Mouse (Mus musculus) CH12.LX (cell line): ENCODE measurements around the gene Tbc1d2b. TPM values are rescaled to one million over a fixed set of nuclear protein-coding genes. Genes with fewer than 3 reads are reported as not detected.

Experiments used
- DNase-seq: peaks from one replicate; pipeline ENCODE4 v3.0.0-alpha.2; 2013; ENCODE audit errors: extremely low read depth
- H3K27ac ChIP-seq: 2 replicates; pipeline ENCODE4 v1.5.1; 2012; ENCODE audit warnings: low read depth, mild to moderate bottlenecking, control low read depth, moderate library complexity; ENCODE audit not compliant: insufficient read depth
- H3K27me3 ChIP-seq: replicated peaks from 2 replicates; pipeline ENCODE3; 2012; ENCODE audit warnings: inconsistent platforms
- H3K36me3 ChIP-seq, 2 experiments: replicated peaks in 1 of 2; 2 replicates each; pipeline versions ENCODE3 to v1.6.1; 2012; ENCODE audit warnings: inconsistent platforms in 1 of 2, low read length in 1 of 2, mild to moderate bottlenecking in 1 of 2, mixed read lengths in 1 of 2, moderate library complexity in 1 of 2; ENCODE audit not compliant: control insufficient read depth in 1 of 2, insufficient read depth in 1 of 2
- H3K4me1 ChIP-seq, 2 experiments: 2 replicates each; pipeline ENCODE4 v1.6.1; 2012; ENCODE audit warnings: inconsistent platforms in 1 of 2, moderate library complexity in 1 of 2; ENCODE audit not compliant: insufficient read depth in 2 of 2, control insufficient read depth in 1 of 2
- H3K4me2 ChIP-seq: 2 replicates; pipeline ENCODE4 v1.6.1; 2012; ENCODE audit warnings: low read depth, mild to moderate bottlenecking, control low read depth; ENCODE audit not compliant: poor library complexity, insufficient read depth, severe bottlenecking
- H3K4me3 ChIP-seq, 3 experiments: fragments of 150-350 bp in 1 of 3; sonication (generic) in 1 of 3; replicated peaks in 1 of 3; 2 replicates each; pipeline versions ENCODE3 to v1.5.1; 2011 to 2012; ENCODE audit warnings: low read depth in 2 of 3, low read length in 2 of 3, mild to moderate bottlenecking in 2 of 3, moderate library complexity in 2 of 3, control low read depth in 1 of 3, improper control_type of control experiment in 1 of 3, inconsistent platforms in 1 of 3, mixed read lengths in 1 of 3; ENCODE audit not compliant: poor library complexity in 1 of 3
- H3K79me2 ChIP-seq: replicated peaks from 2 replicates; pipeline ENCODE4 v1.6.1; 2012; ENCODE audit warnings: mild to moderate bottlenecking, moderate library complexity; ENCODE audit not compliant: control insufficient read depth, poor library complexity, insufficient read depth, severe bottlenecking; ENCODE audit errors: extremely low read depth
- H3K9ac ChIP-seq: 2 replicates; pipeline ENCODE4 v1.6.1; 2012; ENCODE audit warnings: low read depth, mild to moderate bottlenecking, control low read depth, moderate library complexity; ENCODE audit not compliant: insufficient read depth
- H3K9me3 ChIP-seq: replicated peaks from 2 replicates; pipeline ENCODE3; 2012; ENCODE audit warnings: low read length, inconsistent platforms, mixed read lengths
- BHLHE40 ChIP-seq: IDR thresholded peaks from 2 replicates; pipeline ENCODE4 v1.6.1; 2011; ENCODE audit warnings: mild to moderate bottlenecking, low read depth, low read length, improper control_type of control experiment
- CHD1 ChIP-seq: IDR thresholded peaks from 2 replicates; pipeline ENCODE4 v1.6.1; 2012; ENCODE audit warnings: low read depth, low read length, improper control_type of control experiment, inconsistent platforms
- CHD2 ChIP-seq: IDR thresholded peaks from 2 replicates; pipeline ENCODE4 v1.6.1; 2011; ENCODE audit warnings: low read length, improper control_type of control experiment
- CTCF ChIP-seq, 2 experiments: IDR thresholded peaks in 1 of 2; conservative IDR thresholded peaks in 1 of 2; 2 replicates each; pipeline ENCODE4 v1.5.1; 2011 to 2012; ENCODE audit warnings: low read depth in 2 of 2, low read length in 2 of 2, improper control_type of control experiment in 1 of 2, inconsistent platforms in 1 of 2, mild to moderate bottlenecking in 1 of 2, moderate library complexity in 1 of 2
- ELF1 ChIP-seq: IDR thresholded peaks from 2 replicates; pipeline ENCODE4 v1.6.1; 2014; ENCODE audit warnings: low read depth, mild to moderate bottlenecking, inconsistent platforms, low read length, improper control_type of control experiment
- EP300 ChIP-seq: IDR thresholded peaks from 2 replicates; pipeline ENCODE4 v1.6.1; 2011; ENCODE audit warnings: low read length, improper control_type of control experiment
- ETS1 ChIP-seq: conservative IDR thresholded peaks from 2 replicates; pipeline ENCODE4 v1.6.1; 2012; ENCODE audit warnings: low read depth, mild to moderate bottlenecking, inconsistent platforms, low read length, improper control_type of control experiment, moderate library complexity
- GABPA ChIP-seq: IDR thresholded peaks from 2 replicates; pipeline ENCODE4 v1.6.1; 2012; ENCODE audit warnings: low read depth, low read length, improper control_type of control experiment, inconsistent platforms; ENCODE audit not compliant: insufficient replicate concordance
- HCFC1 ChIP-seq: IDR thresholded peaks from 2 replicates; pipeline ENCODE4 v1.6.1; 2012; ENCODE audit warnings: low read depth, mild to moderate bottlenecking, inconsistent platforms, low read length, improper control_type of control experiment
- JUN ChIP-seq: IDR thresholded peaks from 2 replicates; pipeline ENCODE4 v1.6.1; 2011; ENCODE audit warnings: low read depth, mild to moderate bottlenecking, low read length, improper control_type of control experiment, moderate library complexity; ENCODE audit not compliant: insufficient read depth
- JUND ChIP-seq: conservative IDR thresholded peaks from 2 replicates; pipeline ENCODE4 v1.6.1; 2011; ENCODE audit warnings: low read depth, low read length, improper control_type of control experiment
- MAFK ChIP-seq: IDR thresholded peaks from 2 replicates; pipeline ENCODE4 v1.6.1; 2011; ENCODE audit warnings: low read length, improper control_type of control experiment; ENCODE audit not compliant: insufficient replicate concordance
- MAZ ChIP-seq: IDR thresholded peaks from 2 replicates; pipeline ENCODE4 v1.6.1; 2012; ENCODE audit warnings: low read depth, mild to moderate bottlenecking, inconsistent platforms, low read length, improper control_type of control experiment, moderate library complexity
- MXI1 ChIP-seq: IDR thresholded peaks from 2 replicates; pipeline ENCODE4 v1.6.1; 2011; ENCODE audit warnings: mild to moderate bottlenecking, low read depth, low read length, improper control_type of control experiment
- NELFE ChIP-seq: IDR thresholded peaks from 2 replicates; pipeline ENCODE4 v1.6.1; 2011; ENCODE audit warnings: low read depth, low read length, improper control_type of control experiment
- NRF1 ChIP-seq: IDR thresholded peaks from 2 replicates; pipeline ENCODE4 v1.6.1; 2014; ENCODE audit warnings: low read depth, mild to moderate bottlenecking, inconsistent platforms, low read length, improper control_type of control experiment, moderate library complexity
- PAX5 ChIP-seq: IDR thresholded peaks from 2 replicates; pipeline ENCODE4 v1.6.1; 2012; ENCODE audit warnings: low read length, inconsistent platforms, mixed read lengths
- POLR2A ChIP-seq: IDR thresholded peaks from 2 replicates; pipeline ENCODE4 v1.6.1; 2011; ENCODE audit warnings: low read depth, mild to moderate bottlenecking, improper control_type of control experiment, low read length
- POLR2AphosphoS2 ChIP-seq: IDR thresholded peaks from 2 replicates; pipeline ENCODE4 v1.6.1; 2011; ENCODE audit warnings: low read depth, low read length, improper control_type of control experiment
- RAD21 ChIP-seq: IDR thresholded peaks from 2 replicates; pipeline ENCODE4 v1.6.1; 2011; ENCODE audit warnings: low read depth, mild to moderate bottlenecking, low read length, improper control_type of control experiment, moderate library complexity
- SIN3A ChIP-seq: IDR thresholded peaks from 2 replicates; pipeline ENCODE4 v1.6.1; 2012; ENCODE audit warnings: low read length, improper control_type of control experiment, inconsistent platforms
- TBP ChIP-seq: conservative IDR thresholded peaks from 2 replicates; pipeline ENCODE4 v1.6.1; 2011; ENCODE audit warnings: low read depth, low read length, improper control_type of control experiment
- TCF12 ChIP-seq: IDR thresholded peaks from 2 replicates; pipeline ENCODE4 v1.6.1; 2014; ENCODE audit warnings: low read depth, mild to moderate bottlenecking, inconsistent platforms, low read length, improper control_type of control experiment
- USF1 ChIP-seq: IDR thresholded peaks from 2 replicates; pipeline ENCODE4 v1.6.1; 2014; ENCODE audit warnings: low read depth, mild to moderate bottlenecking, inconsistent platforms, low read length, improper control_type of control experiment
- ZC3H11A ChIP-seq: IDR thresholded peaks from 2 replicates; pipeline ENCODE4 v1.6.1; 2012; ENCODE audit warnings: low read depth, mild to moderate bottlenecking, inconsistent platforms, low read length, improper control_type of control experiment
- ZMIZ1 ChIP-seq: IDR thresholded peaks from 2 replicates; pipeline ENCODE4 v1.6.1; 2012; ENCODE audit warnings: low read depth, mild to moderate bottlenecking, inconsistent platforms, low read length, improper control_type of control experiment
- dilution Hi-C: fragments of 300-500 bp; cut with MboI; formaldehyde crosslinking; loops from 2 replicates; pipeline ENCODE4 v1.14.3; 2020; ENCODE audit warnings: low sequenced_read_pairs; ENCODE audit not compliant: extremely low pct_unique_long_range_greater_than_20kb, extremely low pct_ligation_motif_present
- in situ Hi-C: fragments of 300-500 bp; cut with MboI; formaldehyde crosslinking; loops from 3 replicates; pipeline ENCODE4 v1.14.3; 2019; ENCODE audit warnings: low sequenced_read_pairs, low pct_ligation_motif_present, low pct_unique_long_range_greater_than_20kb, mixed read lengths
- polyA plus RNA-seq: library from polyadenylated mRNA; unstranded; fragments of >175 nt; gene quantifications from 2 replicates; pipeline ENCODE4 v1.2.1, GENCODE M21; 2012; ENCODE audit warnings: low read depth; ENCODE audit not compliant: insufficient read length
- total RNA-seq, 2 experiments: library from RNA; depleted of rRNA; stranded (reverse); fragments of 300-350 nt in 1 of 2; fragments of >200 nt in 1 of 2; gene quantifications; 2 replicates each; pipeline ENCODE4 v1.2.3; 2012 to 2014

Gene Tbc1d2b
- total and polyA plus RNA-seq, 3 experiments: 0.60 to 1.3 (median 0.76) TPM

GRCm38 (mm10) chr9:90244301-90245151 is 26.1 kb downstream of the Tbc1d2b start:
- Histone ChIP-seq H3K36me3 (no peaks in the 10 kb centered on the region), H3K4me3 (no peak overlapping the region), H3K27ac (no peak overlapping the region), H3K27me3 (no peaks in the 10 kb centered on the region), H3K4me1 (peaks cover 2 to 20% of the 10 kb centered on the region in 2 experiments; a peak in 3 of 4 replicates), H3K9ac (no peak overlapping the region), H3K9me3 (no peaks in the 10 kb centered on the region), H3K4me2 (no peak overlapping the region), H3K79me2 (no peaks in the 10 kb centered on the region)
- dilution Hi-C loops: no loop called here
- in situ Hi-C loops: no loop called here
- TF ChIP-seq GABPA: no peak
- DNase-seq: no peak

- H3K4me1 ChIP-seq: peaks cover 2 to 15% of the 10 kb centered on the region in 2 experiments; a peak in 3 of 4 replicates
- H3K4me2 ChIP-seq: no peak overlapping the region
- no peak overlapping the region for H3K27ac ChIP-seq
Measured at GRCm38 (mm10) chr9:90242855-90243254, 27.7 kb downstream of the Tbc1d2b start.

GRCm38 (mm10) chr9:90242291-90242690 is 28.3 kb downstream of the Tbc1d2b start:
- Histone ChIP-seq H3K36me3 (no peaks in the 10 kb centered on the region), H3K79me2 (no peaks in the 10 kb centered on the region), H3K27ac (no peak overlapping the region), H3K4me3 (no peak overlapping the region), H3K9ac (no peak overlapping the region), H3K9me3 (no peaks in the 10 kb centered on the region), H3K4me2 (no peak overlapping the region), H3K4me1 (peaks cover 2 to 16% of the 10 kb centered on the region in 2 experiments; a peak in 3 of 4 replicates), H3K27me3 (no peaks in the 10 kb centered on the region)
- dilution Hi-C loops: no loop called here
- no peak for DNase-seq
- TF ChIP-seq CHD1 (no peak), HCFC1 (no peak), SIN3A (no peak), BHLHE40 (no peak), ZMIZ1 (no peak), CTCF (conservative IDR thresholded peaks at IDR 0.05 in 1 of 2, IDR thresholded peaks at IDR 0.05 in 1 of 2; ENCODE audit: low read depth in 2 of 2, low read length in 2 of 2) (no peak), ZC3H11A (no peak), NRF1 (no peak), NELFE (no peak), ELF1 (no peak), JUND (no peak), RAD21 (no peak)
- in situ Hi-C loops: no loop called here

More at GRCm38 (mm10) chr9:90242855-90243254, 27.7 kb downstream of the Tbc1d2b start:
- no peak for DNase-seq
- Histone ChIP-seq H3K9ac (no peak overlapping the region), H3K9me3 (no peaks in the 10 kb centered on the region), H3K79me2 (no peaks in the 10 kb centered on the region), H3K36me3 (no peaks in the 10 kb centered on the region), H3K27me3 (no peaks in the 10 kb centered on the region), H3K4me3 (no peak overlapping the region)
- dilution Hi-C loops: no loop called here
- TF ChIP-seq ZC3H11A (no peak), USF1 (no peak), MXI1 (no peak), CTCF (conservative IDR thresholded peaks at IDR 0.05 in 1 of 2, IDR thresholded peaks at IDR 0.05 in 1 of 2; ENCODE audit: low read depth in 2 of 2, low read length in 2 of 2) (no peak), MAZ (no peak), JUND (no peak), POLR2A (no peak), TCF12 (no peak), ETS1 (no peak), CHD2 (no peak), POLR2AphosphoS2 (no peak), MAFK (no peak), EP300 (no peak), PAX5 (no peak), SIN3A (no peak), ZMIZ1 (no peak), TBP (no peak), GABPA (no peak), NELFE (no peak), JUN (no peak)
- in situ Hi-C loops: no loop called here
